Mouse (Mus musculus) lung, postnatal 0 days (tissue): ENCODE measurements around the gene Parp14.

ENCODE experiments used
- CTCF ChIP-seq: IDR thresholded peaks from 2 replicates; pipeline ENCODE4 v1.5.1; 2016; ENCODE audit warnings: antibody characterized with exemption, mild to moderate bottlenecking
- EP300 ChIP-seq: IDR thresholded peaks from 2 replicates; pipeline ENCODE4 v1.6.1; 2016; ENCODE audit warnings: antibody characterized with exemption, mild to moderate bottlenecking, control low read depth

GRCm38 (mm10) chr16:35834653-35835052, 36.7 kb downstream of the Parp14 start:
- TF ChIP-seq CTCF (no peak), EP300 (no peak)
